Mouse (Mus musculus): ENCODE measurements around the gene Nnat. TPM values are rescaled to one million over a fixed set of nuclear protein-coding genes. Genes with fewer than 3 reads are reported as not detected.

Gene Nnat
- polyA plus RNA-seq, 1 experiment from 2014 or later, result not detected

- Histone ChIP-seq H3K27ac (no peak overlapping the region), H3K4me3 (ENCODE audit: inconsistent target) (no peak overlapping the region), H3K36me3 (ENCODE audit: inconsistent target) (no peaks in the 10 kb centered on the region), H3K79me2 (ENCODE audit: inconsistent target) (no peaks in the 10 kb centered on the region)
- WGBS (ENCODE audit: missing documents), result 93% methylated on average over 24 of the region's 24 CpGs
Observed at GRCm38 (mm10) chr2:157540073-157540952, 19.6 kb upstream of the Nnat start.

- Histone ChIP-seq H3K36me3 (ENCODE audit: inconsistent target) (no peaks in the 10 kb centered on the region), H3K4me3 (ENCODE audit: inconsistent target) (no peak overlapping the region), H3K27ac (no peak overlapping the region), H3K79me2 (ENCODE audit: inconsistent target) (no peaks in the 10 kb centered on the region)
- 97% methylated on average over 9 of the region's 9 CpGs for WGBS (ENCODE audit: missing documents)
Observed at GRCm38 (mm10) chr2:157540953-157541569, 18.8 kb upstream of the Nnat start.

GRCm38 (mm10) chr2:157541631-157542030 lies 18.2 kb upstream of the Nnat start:
- no peaks in the 10 kb centered on the region for H3K36me3 ChIP-seq (ENCODE audit: inconsistent target)
- WGBS (ENCODE audit: missing documents), result 97% methylated on average over 8 of the region's 8 CpGs
- H3K4me3 ChIP-seq (ENCODE audit: inconsistent target), result no peak overlapping the region
- H3K79me2 ChIP-seq (ENCODE audit: inconsistent target), result no peaks in the 10 kb centered on the region
- H3K27ac ChIP-seq, result no peak overlapping the region

GRCm38 (mm10) chr2:157542415-157542814 lies 17.5 kb upstream of the Nnat start:
- WGBS (ENCODE audit: missing documents), result 100% methylated on average over 4 of the region's 4 CpGs
- Histone ChIP-seq H3K36me3 (ENCODE audit: inconsistent target) (no peaks in the 10 kb centered on the region), H3K79me2 (ENCODE audit: inconsistent target) (no peaks in the 10 kb centered on the region), H3K27ac (no peak overlapping the region), H3K4me3 (ENCODE audit: inconsistent target) (no peak overlapping the region)

- Histone ChIP-seq H3K36me3 (ENCODE audit: inconsistent target) (peaks cover 8% of the 10 kb centered on the region; the same call in 1 of the 2 replicates), H3K27ac (no peak overlapping the region), H3K4me3 (ENCODE audit: inconsistent target) (no peak overlapping the region), H3K79me2 (ENCODE audit: inconsistent target) (no peaks in the 10 kb centered on the region)
- WGBS (ENCODE audit: missing documents), result 93% methylated on average over 9 of the region's 9 CpGs
Observed at GRCm38 (mm10) chr2:157544333-157544888, 15.5 kb upstream of the Nnat start.

GRCm38 (mm10) chr2:157546686-157547085 lies 13.2 kb upstream of the Nnat start:
- Histone ChIP-seq H3K79me2 (ENCODE audit: inconsistent target) (no peaks in the 10 kb centered on the region), H3K27ac (no peak overlapping the region), H3K36me3 (ENCODE audit: inconsistent target) (peaks cover 8% of the 10 kb centered on the region; the same call in 1 of the 2 replicates), H3K4me3 (ENCODE audit: inconsistent target) (no peak overlapping the region)

- WGBS (ENCODE audit: missing documents), result 100% methylated on average over 3 of the region's 4 CpGs
- no peak overlapping the region for H3K27ac ChIP-seq
- H3K36me3 ChIP-seq (ENCODE audit: inconsistent target), result peaks cover 8% of the 10 kb centered on the region; the same call in 1 of the 2 replicates
Observed at GRCm38 (mm10) chr2:157550292-157550691, 9.6 kb upstream of the Nnat start.

GRCm38 (mm10) chr2:157552158-157552886 lies 7.6 kb upstream of the Nnat start:
- Histone ChIP-seq H3K79me2 (ENCODE audit: inconsistent target) (peaks cover 53% of the 10 kb centered on the region), H3K36me3 (ENCODE audit: inconsistent target) (peaks cover 12% of the 10 kb centered on the region), H3K27ac (no peak overlapping the region), H3K4me3 (ENCODE audit: inconsistent target) (no peak overlapping the region)
- WGBS (ENCODE audit: missing documents), result 80% methylated on average over 10 of the region's 10 CpGs

More at GRCm38 (mm10) chr2:157550292-157550691, 9.6 kb upstream of the Nnat start:
- Histone ChIP-seq H3K4me3 (ENCODE audit: inconsistent target) (no peak overlapping the region), H3K79me2 (ENCODE audit: inconsistent target) (peaks cover 33% of the 10 kb centered on the region)

GRCm38 (mm10) chr2:157556074-157556698 lies 3.7 kb upstream of the Nnat start:
- Histone ChIP-seq H3K36me3 (ENCODE audit: inconsistent target) (peaks cover 13% of the 10 kb centered on the region; the same call in 1 of the 2 replicates), H3K79me2 (ENCODE audit: inconsistent target) (peaks cover 92% of the 10 kb centered on the region), H3K4me3 (ENCODE audit: inconsistent target) (no peak overlapping the region), H3K27ac (no peak overlapping the region)
- WGBS (ENCODE audit: missing documents), result 95% methylated on average over 5 of the region's 5 CpGs

GRCm38 (mm10) chr2:157558051-157558450 lies 1.8 kb upstream of the Nnat start:
- no peak overlapping the region for H3K4me3 ChIP-seq (ENCODE audit: inconsistent target)
- H3K79me2 ChIP-seq (ENCODE audit: inconsistent target), result peaks cover 99% of the 10 kb centered on the region
- WGBS (ENCODE audit: missing documents), result 74% methylated on average over 9 of the region's 9 CpGs
- no peak overlapping the region for H3K27ac ChIP-seq
- peaks cover 13% of the 10 kb centered on the region; the same call in 1 of the 2 replicates for H3K36me3 ChIP-seq (ENCODE audit: inconsistent target)

GRCm38 (mm10) chr2:157558520-157558919 lies 1.4 kb upstream of the Nnat start:
- no peak overlapping the region for H3K27ac ChIP-seq
- H3K36me3 ChIP-seq (ENCODE audit: inconsistent target), result peaks cover 13% of the 10 kb centered on the region; the same call in 1 of the 2 replicates
- no peak overlapping the region for H3K4me3 ChIP-seq (ENCODE audit: inconsistent target)
- 61% methylated on average over 6 of the region's 6 CpGs for WGBS (ENCODE audit: missing documents)
- H3K79me2 ChIP-seq (ENCODE audit: inconsistent target), result peaks cover 100% of the 10 kb centered on the region

- WGBS (ENCODE audit: missing documents), result 86% methylated on average over 19 of the region's 19 CpGs
- H3K27ac ChIP-seq, result no peak overlapping the region
- no peak overlapping the region for H3K4me3 ChIP-seq (ENCODE audit: inconsistent target)
- peaks cover 13% of the 10 kb centered on the region; the same call in 1 of the 2 replicates for H3K36me3 ChIP-seq (ENCODE audit: inconsistent target)
- H3K79me2 ChIP-seq (ENCODE audit: inconsistent target), result peaks cover 100% of the 10 kb centered on the region
Observed at GRCm38 (mm10) chr2:157559440-157559839, 438 bp upstream of the Nnat start.

GRCm38 (mm10) chr2:157560302-157560701 lies 424 bp downstream of the Nnat start:
- H3K36me3 ChIP-seq (ENCODE audit: inconsistent target), result peaks cover 13% of the 10 kb centered on the region; the same call in 1 of the 2 replicates
- WGBS (ENCODE audit: missing documents), result 56% methylated on average over 29 of the region's 33 CpGs
- no peak overlapping the region for H3K4me3 ChIP-seq (ENCODE audit: inconsistent target)

More at GRCm38 (mm10) chr2:157560302-157560701, 424 bp downstream of the Nnat start:
- H3K27ac ChIP-seq, result no peak overlapping the region
- peaks cover 100% of the 10 kb centered on the region for H3K79me2 ChIP-seq (ENCODE audit: inconsistent target)

All from macrophage (primary cell).